Mouse (Mus musculus) kidney, adult 2 months (tissue): ENCODE results near the gene Wdr45b.

Experiments used
- CTCF ChIP-seq: fragments of 200-500 bp; conservative IDR thresholded peaks from 2 replicates; pipeline ENCODE4 v1.5.1; 2011; ENCODE audit warnings: low read depth, mild to moderate bottlenecking, control low read depth, low read length, moderate library complexity, mixed read lengths; ENCODE audit not compliant: insufficient read depth, insufficient read length
- POLR2A ChIP-seq: fragments of 200-500 bp; IDR thresholded peaks from one replicate; pipeline ENCODE4 v1.6.1; 2011; ENCODE audit warnings: low read depth, low read length, control low read depth

DNA sequence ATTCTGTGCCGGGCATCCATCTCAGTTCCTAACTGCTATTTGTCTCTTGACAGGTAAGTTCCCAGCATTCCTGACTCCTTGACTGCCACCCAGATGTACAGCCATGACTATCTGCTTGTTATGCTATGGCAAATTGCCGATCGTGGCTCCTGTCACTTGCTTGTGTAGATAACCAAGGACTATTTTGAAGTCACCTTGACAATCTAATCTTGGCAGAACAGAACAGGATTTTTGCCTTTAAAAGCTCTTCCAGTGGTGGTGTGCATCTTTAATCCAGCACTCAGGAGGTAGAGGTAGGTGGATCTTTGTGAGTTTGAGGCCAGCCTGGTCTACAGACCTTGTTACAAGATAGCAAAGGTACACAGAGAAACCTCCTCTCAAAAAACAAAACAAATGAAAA is 38.2 kb upstream of the Wdr45b start:
- TF ChIP-seq POLR2A, result no peak
- no peak for TF ChIP-seq CTCF
